Mouse (Mus musculus) cerebellum, postnatal 4 days (tissue): ENCODE results near the gene Agxt2.

ENCODE experiments used
- DNase-seq, 2 experiments: peaks; one replicate each; pipeline ENCODE4 v3.0.0; 2022; ENCODE audit warnings: low spot score in 2 of 2, mixed read lengths in 1 of 2

Agxt2 gene

DNA sequence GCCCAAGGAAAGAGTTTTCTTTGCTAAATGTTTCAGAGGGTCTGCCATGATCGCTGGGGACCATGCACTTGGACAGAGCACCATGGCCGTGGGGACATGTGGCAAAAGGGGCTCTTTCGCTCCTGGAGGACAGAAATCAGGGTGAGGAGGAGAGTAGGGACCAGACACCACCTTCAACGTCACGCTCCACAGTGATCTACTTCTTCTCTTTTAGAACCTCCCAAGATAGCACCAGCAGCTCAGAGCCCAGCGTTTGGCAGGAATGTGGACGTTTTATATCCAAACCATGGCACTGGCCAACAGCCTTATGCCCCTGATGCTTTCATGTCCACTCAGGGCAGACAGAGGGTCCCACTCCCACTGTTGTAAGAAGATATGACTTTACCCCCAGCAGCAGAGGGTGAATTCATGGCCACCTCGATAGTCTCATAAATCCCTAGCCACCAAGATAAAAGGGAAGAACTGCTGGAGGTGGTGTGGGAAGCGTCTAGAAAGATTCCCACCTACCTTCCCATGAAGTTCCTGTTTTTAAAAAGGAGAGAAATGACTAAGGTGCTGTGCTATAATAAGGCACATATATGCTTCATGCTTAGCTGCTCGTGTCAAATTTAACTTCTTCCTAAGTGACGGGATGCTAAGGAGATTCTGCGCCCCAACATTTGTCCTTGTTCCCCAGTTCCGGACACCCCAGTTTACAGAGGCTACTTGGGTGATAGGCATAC, 68.4 kb downstream of the Agxt2 start:
- DNase-seq = no peak

DNA sequence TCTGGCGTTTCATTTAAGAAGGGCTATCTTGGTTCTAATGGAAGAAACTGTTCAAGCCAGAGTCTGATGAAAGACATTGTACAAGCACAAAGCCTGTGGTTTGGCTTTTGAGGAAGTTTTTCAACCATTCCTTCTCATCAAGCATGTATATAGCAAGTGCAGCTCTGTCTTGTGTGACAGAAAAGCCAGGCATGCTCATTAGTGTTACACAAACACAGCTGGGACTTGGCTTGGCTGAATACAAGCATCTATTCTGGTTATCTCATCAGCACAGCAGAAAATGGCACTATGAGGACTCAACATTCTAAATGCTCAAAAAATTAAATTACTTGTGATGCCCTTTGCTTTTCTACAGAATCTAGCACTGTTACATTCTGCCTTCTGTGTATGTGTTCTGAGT, 78.6 kb downstream of the Agxt2 start:
- DNase-seq = no peak

DNA sequence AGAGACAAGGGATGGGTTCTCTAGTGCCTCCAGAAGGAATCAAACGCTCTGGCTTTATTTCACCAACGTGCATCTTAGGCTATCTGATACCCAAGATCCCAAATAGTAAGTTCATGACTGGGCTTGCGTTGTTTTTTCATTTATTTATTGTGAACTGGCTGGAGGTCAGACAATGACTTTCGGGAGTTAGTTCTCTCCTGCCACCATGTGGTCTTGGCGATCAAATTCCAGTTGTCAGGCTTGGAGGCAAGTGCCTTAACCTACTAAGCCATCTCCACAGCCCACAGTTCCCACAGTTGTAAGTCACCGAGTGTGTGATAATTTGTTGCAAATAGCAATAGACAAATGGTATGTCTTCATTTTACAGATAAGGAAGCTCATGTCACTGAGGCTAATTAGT, 81.6 kb downstream of the Agxt2 start:
- DNase-seq = no peak

DNA sequence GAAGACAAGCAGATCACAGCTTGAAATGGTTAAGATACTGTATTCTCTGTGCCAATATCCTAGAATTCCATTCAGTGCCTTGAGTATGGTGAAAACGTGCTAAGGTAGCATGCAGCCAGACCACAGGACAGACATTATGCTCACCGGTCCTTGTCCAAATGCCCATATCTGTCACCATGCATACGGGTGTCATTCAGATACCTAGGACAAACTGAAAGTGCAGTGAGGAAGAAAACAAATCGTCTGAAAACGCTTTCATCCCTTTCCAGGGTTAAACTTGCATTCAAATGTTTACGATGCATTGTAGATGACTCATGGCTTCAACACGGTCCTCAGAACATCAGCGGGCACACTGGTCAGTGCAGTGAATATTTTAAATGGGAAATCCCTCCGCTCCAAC, 83.2 kb downstream of the Agxt2 start:
- no peak for DNase-seq

DNA sequence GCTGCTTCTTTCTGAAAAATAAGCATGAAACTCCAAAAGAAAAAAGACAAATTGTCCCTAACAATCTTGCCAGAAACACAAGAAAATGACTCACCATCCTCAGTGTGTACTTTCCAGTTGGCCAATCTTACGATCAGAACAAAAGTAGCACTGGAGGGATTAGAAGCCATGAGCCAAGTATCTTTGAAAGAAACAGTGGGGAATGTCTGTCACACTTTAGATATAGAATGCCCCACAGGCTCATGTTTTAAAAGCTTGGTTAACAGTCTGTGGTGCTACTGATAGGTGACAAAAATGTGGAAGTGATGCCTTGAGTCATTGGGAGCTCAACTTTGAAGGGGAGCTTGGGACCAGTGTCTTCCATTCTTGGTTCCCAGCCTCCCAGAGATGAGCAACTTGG, 83.9 kb downstream of the Agxt2 start:
- no peak for DNase-seq

DNA sequence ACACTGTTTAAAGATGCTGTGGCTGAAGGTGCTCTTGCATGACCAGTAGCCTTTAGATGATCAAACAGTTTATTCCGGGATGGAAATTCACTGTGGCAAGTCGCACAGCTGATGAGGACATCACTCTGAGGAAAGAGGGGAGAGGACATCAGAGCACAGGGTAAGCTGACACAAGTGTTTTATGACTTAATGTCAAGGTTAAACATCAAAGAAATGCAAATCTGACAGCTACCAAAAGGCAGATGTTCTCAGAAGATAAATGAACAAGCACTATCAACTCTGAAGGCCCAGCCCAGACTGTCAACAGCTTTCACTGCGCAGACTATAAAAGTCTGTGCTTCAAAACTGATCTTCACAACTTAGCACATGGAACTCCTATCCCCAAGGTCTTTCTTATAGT, 88.8 kb downstream of the Agxt2 start:
- no peak for DNase-seq
